Mouse (Mus musculus) heart, adult 18-20 months (tissue): Measurements from ENCODE around the gene Mrps34. TPM values are rescaled to one million over a fixed set of nuclear protein-coding genes. Genes with fewer than 3 reads are reported as not detected.
"Not testable (repeated sequence)": the region's sequence is repeated elsewhere in the genome, so short reads cannot be mapped to it uniquely, and the experiment has no call there.

Experiments
- DNase-seq, 2 experiments: peaks; one replicate each; pipeline ENCODE4 v3.0.0; 2021 to 2022; ENCODE audit warnings: mixed read lengths in 1 of 2
- total RNA-seq, 2 experiments: library from RNA; stranded (reverse); gene quantifications; 2 replicates each; pipeline ENCODE4 v1.2.3; 2021

Mrps34 gene
- total RNA-seq, 2 experiments from 2014 or later, result 99.9 to 125 TPM

DNA sequence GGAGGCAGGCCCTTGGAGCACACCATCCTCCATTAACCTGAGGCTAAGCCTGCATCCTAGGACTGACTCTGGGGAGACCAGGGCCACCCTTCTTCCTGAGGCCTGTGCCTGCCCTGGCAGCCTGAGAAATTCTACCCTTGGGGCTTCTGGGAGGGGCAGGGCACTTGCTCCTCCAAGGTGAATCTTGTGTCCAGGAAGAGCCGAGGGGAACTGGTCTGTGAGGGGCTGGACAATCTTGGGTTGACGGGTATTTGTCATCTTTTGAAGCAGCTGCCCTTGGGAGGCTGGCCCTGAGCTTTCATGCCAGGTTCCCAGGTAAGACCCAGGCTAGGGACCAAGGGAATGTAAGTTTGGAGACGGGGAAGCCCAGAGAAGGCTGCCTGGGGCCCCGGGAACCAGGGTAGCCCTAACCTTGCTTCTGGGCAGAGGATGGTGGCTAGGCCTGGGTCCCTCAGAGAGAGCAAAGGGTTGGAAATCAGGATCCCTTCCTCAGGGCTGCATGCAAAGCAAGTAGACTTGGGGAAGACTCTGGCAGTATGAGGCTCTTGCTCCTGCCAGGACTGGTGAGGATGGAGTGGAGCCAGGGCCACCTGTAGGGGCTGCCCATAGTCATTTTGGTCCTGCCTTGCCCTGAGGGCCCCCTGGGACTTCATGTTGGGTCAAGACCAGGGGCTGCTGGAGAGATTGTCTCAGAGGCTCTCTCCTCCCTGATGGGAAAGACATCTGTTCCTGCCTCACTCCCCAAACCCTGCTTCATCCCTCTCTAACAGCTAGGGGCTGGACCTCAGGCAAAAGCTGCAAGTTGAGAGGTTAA is 3.3 kb downstream of the Mrps34 start:
- DNase-seq, result no peak

DNA sequence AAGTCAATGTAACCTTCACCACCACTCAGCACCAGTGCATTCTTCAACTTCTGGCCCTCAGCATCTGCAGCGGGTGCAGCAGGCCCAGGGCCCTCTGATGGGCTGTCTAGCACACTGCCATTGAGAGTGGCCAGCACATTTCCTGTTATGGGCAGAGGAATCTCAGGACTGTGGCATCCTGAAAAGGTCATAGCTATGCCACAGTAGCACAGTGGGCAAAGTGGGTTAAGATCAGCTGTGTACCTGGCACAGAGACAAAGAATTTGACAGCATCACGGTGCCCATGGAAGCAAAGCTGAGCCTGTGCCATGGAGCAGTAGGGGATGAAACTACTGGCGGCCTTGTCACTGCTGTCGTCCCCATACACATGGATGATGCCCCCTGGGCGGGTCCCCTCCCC is 4.2 kb downstream of the Mrps34 start:
- peak; percentile 62 to 79 for DNase-seq

DNA sequence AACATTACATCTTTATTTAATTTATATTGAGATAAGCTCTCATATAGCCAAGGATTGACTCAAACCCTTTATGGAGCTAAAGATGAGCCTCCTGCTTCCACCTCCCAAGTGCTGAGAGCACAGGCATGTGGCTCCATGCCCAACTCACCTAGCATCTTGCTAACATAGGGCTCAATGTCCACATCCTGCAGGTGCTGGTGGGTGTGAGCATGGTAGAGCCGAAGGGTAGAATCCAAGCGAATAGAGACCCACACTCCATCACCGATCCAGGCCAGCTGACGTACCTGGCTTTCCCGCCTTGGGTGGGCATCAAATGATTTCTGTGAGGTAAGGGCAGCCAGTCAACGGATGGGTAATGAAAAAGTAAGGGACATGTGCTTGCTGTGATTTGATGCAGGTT is 5.1 kb downstream of the Mrps34 start:
- no peak for DNase-seq

DNA sequence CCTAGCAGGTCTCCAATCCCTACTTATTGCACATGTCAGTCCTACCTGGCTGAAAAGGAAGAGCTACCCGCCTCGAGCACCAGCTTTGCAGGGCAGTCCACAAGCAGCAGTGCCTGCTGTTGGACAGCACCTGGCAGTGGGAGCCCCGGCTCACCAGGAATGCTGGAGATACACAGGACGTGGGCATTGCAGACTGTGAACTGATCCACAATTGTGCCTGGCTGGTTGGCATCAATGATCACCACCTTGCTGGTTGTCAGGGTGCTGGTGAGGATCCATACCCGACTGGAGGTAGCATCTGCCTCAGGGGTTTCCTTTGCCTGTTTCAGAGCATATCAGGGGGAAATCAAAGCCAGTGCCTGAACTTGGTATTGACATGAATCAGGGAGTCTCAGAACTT is 7.2 kb downstream of the Mrps34 start:
- no peak for DNase-seq

DNA sequence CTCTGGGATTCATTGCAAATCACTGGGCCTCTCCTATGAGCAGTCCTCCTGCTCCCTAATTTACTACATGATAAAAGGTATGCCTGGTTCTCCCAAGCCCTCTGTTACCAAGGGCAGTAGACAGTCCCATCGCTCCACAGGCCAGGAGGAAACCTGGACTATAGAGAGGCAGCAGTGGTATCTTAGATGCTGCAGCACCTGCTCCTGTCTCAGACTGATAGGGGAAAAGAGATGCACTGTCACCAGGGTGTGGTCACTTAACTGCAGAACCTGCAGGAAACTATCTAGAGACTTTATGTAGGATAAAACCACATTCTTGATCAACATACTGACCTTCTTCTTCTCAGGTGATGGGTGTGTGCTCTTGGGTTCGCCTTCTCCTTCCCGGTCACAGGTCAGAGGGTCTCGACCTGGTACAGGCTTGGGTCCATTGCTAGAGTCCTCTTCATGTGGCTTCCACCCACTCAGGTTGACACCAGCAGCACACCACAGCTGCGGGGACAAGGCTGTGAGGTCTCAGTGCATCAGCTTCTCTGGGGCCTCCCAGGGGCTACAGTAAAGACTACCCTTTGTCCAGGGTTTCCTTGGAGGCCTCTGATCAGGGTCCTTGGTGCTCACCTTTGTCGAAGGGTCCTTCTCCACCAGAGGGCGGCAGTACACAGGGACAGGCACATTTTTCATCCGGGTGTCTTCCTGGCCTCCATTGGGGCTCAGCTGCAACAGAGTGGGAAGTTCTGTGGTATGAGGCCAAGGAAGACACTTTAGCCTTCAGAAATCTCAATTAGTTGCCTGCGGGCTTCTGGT is 8.0 kb downstream of the Mrps34 start:
- DNase-seq, result no peak

DNA sequence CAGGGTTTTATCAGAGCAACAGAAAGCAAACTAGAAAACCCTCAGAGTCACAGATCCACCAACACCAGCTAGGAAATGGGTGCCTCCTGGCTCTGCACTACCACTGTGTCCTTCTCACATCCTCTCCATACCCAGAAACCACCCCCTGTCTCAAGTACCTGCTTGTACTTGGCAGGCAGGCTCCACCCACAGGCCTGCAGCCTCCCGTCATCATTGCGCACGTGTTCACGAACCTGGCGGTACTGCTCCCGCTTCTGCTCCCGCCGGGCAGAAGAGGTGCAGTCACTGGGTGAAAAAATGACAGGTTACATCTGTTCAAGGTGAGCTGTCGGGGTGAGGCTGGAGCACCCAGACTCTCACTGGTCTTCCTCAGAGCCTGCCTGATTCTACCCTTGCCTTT is 8.9 kb downstream of the Mrps34 start:
- no peak for DNase-seq

DNA sequence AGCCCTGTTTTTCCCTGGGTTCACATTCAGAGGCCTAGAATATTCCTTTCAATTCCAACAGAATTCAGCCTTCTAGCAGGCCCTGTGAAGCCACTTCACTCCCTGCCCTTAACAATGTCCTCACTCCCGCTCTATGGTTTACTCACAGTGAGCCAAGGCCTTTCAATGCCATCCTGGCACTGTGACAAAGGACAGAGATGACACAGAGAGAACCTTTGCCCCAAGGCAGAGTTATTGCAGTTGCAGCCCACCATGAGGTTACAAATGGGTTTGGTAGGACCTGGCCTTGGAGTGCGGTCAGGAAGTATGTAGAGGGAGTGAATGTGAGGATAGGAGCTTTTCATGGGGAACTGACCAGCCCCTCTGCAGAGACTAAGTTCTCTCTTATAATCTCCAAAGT is 12.7 kb downstream of the Mrps34 start:
- no peak for DNase-seq

DNA sequence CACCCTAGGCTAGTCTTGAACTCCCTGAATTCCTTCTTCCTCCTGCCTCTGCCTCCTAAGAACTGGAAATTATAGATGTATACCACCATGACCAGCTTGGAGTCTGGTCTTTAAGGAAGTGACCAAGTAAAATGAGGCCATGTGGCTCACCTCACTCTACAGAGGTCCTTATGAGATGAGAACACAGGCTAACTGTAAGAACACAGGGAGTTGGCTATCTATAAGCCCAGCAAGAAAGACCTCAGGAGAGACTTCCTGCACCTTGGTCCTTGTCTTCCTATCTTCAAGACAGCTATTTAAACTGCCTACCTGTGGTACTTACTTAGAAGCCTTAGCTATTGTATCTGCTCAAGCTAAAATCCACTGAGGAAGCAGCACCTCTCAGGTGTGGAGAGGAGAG is 19.1 kb downstream of the Mrps34 start:
- no peak for DNase-seq

DNA sequence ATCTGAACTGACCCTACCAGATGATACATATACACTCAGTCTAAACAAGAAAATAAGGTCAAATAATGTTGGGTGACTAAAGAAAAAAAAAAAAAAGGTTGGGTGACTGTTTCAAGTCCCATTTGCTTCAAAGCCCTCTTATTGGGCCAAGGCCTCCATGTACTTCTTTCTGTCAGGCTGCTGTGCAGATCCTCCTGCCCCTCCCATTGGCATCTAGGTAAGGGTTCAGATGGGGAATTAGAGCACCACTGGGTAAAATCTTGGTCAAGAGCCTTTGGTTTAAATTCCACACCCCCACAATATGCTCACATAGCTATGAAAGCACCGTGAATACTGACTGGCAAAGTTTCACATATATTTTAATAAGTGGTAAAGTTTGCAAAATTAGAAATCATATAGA is 28.3 kb downstream of the Mrps34 start:
- no peak for DNase-seq

DNA sequence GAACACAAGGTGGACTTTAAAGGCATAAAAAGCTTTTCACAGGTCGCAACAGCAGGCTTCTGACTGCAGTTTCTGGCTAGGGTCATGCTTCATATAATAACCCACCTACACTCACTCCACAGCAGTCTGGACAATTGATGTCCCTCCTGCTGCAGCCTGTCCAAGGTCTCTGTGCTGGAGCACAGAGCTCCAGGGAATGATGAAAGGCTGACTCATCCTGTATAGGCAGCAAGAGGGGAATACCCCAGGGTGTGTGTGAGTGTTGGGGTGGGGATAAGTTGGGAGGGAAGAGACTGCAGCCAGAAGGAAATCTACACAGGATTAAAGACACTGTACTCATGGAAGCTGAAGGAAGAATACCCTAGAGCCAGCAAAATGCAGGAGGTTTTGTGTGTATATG is 34.6 kb downstream of the Mrps34 start:
- peak in 1 of 2 experiments; percentile 8 for DNase-seq

DNA sequence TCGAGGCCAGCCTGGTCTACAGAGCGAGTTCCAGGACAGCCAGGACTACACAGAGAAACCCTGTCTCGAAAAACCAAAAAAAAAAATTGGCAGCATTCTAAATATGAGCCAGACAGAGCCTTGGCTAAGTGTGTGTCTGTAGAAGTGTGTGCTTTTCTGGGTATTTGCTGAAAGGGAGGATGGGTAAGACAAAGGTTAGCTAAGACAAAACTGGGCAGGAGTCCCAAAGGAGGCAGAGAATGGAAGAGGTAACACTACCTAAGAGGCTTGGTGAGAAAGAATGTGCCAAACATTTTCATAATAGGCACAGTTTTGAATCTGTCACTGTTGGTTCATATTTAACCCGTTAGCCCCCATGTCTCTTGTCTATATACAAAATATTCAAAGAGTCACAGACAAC is 37.5 kb downstream of the Mrps34 start:
- no peak for DNase-seq

DNA sequence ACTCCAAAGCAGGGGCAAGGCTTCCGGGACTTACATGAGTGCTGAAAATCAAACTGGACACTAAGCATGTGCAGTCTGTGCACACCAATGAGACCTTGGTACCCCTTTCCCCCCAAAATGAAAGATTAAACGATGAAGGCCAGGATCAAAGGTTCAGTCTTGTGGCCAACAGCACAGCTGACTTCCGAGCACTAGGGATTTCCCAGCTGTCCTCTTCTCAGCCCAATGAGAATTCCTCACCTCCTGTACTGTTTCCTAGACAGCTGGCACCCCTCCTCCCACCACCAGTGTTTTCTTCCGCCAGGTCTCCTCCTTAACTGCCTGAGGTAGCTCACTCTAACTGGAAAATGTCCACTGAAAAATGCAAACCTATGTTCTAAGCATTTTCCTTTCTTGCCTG is 38.2 kb downstream of the Mrps34 start:
- DNase-seq, result no peak

DNA sequence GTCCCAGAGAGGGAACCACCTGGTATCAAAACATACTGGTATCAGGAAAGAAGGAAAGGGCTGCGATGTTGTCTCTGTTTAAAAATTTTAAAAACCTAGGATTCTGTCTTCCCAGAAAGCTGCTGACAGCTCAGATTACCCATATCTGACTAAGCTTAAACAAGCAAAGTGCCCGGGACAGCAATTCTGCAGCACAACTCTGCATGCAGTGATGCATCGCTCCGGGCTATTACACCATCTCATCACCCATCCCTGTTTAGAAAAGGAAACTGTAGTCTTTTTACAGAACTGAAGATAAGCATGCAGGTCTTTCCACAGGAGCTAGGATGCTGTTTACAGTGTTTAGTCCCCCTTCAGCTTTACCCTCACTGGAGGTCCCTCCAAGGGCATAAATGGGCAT is 40.0 kb downstream of the Mrps34 start:
- no peak for DNase-seq

DNA sequence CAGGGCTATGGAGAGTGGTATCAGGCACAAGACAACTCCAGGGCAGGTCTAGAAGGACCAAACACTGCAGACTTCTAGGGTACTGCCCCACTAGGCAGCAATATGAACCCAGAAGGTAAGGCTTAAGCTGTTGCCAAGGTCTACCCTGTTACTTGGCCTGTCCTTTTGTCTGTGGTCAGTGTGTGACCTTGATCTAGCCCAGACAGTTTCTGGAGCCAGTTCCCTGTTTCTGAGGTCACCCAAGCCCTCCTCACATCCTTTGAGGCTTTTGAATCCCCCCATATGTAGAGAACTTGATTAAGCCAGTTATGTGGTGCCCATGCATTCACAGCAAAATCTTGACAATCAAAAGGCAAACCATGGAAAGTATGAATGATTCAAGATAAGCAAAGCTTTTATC is 40.8 kb downstream of the Mrps34 start:
- no peak for DNase-seq

DNA sequence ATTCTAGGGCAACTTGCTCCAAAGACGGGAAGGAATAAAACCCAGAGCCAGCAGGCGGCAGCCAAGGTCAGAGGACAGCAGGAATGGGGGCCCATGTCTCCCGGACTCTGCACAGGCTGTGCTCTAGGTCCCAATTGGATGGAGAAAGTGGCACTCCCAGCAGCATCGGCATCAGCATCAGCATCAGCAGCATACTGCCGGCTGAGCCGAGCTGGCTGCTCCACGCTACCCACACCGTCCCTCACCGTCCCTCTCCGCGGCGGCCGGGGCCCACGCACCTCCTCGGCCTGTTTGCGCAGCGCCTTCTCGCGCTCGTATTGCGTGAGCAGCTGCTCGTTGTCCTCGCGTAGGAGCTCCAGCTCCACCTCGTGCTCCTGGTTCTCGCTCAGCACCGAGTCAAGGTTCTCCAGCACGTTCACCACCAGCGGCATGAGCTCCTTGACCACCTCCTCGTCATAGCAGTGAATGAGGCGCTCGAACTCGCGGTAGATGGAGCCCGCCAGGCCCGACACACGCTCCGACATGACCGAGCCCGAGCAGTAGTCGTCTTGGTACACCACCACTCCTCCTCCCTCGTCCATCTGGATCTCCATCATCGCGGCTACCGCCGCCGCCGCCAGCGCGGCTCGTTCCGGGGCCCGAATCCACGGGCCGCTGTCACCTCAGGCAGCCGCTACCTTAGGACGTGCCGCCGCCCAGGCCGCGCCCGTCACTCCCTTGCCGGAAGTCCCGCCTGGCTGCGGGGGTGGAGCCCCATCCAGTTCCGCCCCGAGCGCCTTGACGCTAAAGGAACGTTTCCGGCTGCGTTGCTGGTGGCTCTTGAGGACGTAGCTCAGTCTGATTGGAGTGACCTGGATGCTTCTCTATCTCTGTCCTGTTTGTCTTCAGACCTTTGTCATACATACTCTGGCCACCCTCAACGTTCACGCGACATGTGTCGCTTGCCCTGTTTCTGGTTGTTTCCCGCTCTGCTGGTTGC is 41.6 kb downstream of the Mrps34 start, which contains the start of gene Mapk8ip3:
TSS of gene Mapk8ip3 (minus strand) at position 719 of the 979 bp plus-strand sequence.
- DNase-seq, result peak; percentile 97

DNA sequence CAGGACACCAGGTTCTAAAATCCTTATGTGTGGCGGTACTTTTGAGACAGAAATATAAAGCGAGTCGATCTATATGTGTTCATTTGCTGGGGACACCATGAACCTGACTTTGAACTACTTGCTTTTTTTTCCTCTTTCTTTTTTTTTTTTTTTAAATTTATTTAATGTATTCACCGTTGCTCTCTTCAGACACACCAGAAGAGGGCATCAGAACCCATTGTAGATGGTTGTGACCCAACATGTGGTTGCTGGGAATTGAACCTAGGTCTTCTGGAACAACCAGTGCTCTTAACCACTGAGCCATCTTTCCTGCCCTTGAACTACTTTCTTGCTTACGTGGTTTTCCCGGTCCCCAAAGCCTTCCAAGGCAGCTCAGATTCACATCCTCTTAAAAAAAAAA is 42.4 kb downstream of the Mrps34 start:
- no peak for DNase-seq

DNA sequence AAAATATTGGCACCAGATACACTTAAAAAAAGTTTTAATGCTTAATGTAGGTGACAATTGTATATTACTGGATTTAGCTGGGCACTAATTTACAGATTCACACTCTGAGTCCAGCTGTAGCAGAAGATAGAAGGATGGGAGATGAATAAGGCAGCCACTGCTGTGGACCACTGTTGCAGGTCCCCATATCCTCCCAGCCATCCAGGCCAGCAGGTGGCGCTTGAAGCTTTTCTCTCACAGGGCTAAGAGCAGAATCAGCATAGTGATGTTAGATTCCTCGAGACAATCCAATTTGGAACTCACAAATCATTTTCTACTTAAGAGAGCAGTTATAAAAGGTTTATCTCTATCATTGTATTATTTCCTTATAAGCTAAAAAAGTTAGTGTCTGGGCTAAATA is 47.5 kb downstream of the Mrps34 start:
- DNase-seq, result peak; percentile 28 to 65

DNA sequence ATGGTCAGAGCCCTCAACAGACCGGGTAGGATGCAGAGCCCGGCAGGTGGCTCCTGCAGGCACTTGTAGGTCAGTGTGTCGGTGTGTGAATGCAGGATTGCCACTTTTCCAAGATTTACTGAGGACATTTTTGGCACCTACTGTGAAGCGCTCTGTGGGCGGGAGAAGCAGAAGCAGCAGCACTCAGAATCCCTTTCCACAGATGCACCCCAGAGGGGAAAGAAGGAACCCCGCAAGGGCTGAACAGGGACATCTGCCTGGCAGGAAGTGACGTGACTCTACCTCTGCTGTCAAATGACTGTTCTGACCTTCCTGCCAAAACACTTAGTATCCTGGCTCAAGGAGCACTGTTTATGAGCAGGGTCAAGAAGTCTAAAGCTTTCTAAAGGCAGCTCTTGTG is 48.1 kb downstream of the Mrps34 start:
- DNase-seq, result no peak

DNA sequence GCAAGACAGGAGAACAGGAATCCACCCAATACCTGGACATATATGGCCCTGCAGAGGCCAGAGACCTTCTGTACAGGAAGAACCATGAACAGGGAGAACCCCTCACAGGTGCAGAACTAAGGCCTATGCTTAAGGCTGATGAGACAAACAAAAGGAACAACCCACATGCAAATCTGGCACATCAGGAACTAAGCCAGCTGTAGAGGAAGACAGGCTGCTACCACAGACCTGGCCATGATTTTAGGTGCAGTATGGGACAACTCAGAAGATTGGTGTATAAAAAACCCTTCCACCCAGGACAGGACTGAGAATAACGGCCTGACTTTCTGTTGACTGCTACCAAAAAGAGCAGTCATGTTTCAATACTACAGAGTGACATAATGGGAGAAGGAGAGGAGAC is 48.7 kb downstream of the Mrps34 start:
- not testable (repeated sequence) for DNase-seq
